ENCODE assay signal across 34 mouse cellular contexts in the genomic region with DNA sequence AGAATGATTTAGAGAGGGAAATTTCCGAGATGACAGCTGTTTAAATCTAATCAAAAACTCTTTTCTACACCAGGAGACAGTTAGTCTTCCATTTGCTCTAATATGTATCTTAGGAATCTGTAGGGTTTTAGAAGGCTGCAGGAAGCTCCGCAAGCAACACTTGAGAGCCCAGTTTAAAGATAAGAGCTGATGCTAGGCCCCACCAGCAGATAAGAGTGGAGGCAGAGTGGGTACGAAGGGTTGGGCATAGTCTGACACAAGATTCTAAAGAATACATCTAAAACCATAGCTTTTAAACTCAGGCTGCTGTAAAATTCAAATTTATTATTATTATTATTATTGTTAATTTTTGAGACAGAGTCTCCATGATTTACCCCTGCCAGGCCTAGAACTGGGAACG.
"Had no signal": no experiment of that assay in that cellular context is flagged by ENCODE, and none has a peak within 500 bp of the region (broad histone marks: within the 10 kb centered on the region; RNA-seq: fewer than 3 reads in every experiment).

No protein-coding gene starts in this region.

- H3K36me3 ChIP-seq: heart, embryonic 10.5 days; heart, embryonic 12.5 days; heart, embryonic 13.5 days; heart, embryonic 15.5 days; hindbrain, embryonic 10.5 days; hindbrain, embryonic 12.5 days; hindbrain, embryonic 13.5 days; hindbrain, embryonic 15.5 days; kidney, embryonic 15.5 days had no signal

- ATAC-seq: hindbrain, embryonic 16.5 days; hindbrain, postnatal 0 days; inflammation-experienced regulatory T-cells, adult 6 months; intestine, postnatal 0 days had no signal

- H3K27me3 ChIP-seq: heart, embryonic 15.5 days; hindbrain, embryonic 12.5 days; hindbrain, embryonic 15.5 days; kidney, embryonic 15.5 days had no signal

- H3K4me1 ChIP-seq: hindbrain, embryonic 15.5 days had no signal

- H3K9ac ChIP-seq: heart, embryonic 12.5 days; heart, embryonic 13.5 days; heart, embryonic 15.5 days; hindbrain, embryonic 12.5 days; hindbrain, embryonic 13.5 days; hindbrain, embryonic 14.5 days; hindbrain, embryonic 15.5 days; kidney, embryonic 15.5 days had no signal

- H3K4me2 ChIP-seq: heart, embryonic 11.5 days; heart, embryonic 12.5 days; heart, embryonic 13.5 days; heart, embryonic 15.5 days; hindbrain, embryonic 12.5 days; hindbrain, embryonic 13.5 days; hindbrain, embryonic 14.5 days; hindbrain, embryonic 15.5 days; kidney, embryonic 15.5 days had no signal

- DNase-seq: heart, postnatal 10 days; heart, postnatal 14 days; heart, postnatal 36 days; heart, postnatal 4 days; kidney, adult 11 months; kidney, adult 18-20 months; kidney, adult 2 months; kidney, adult 8-10 months; kidney, adult 9 months; kidney, postnatal 10 days; kidney, postnatal 14 days; kidney, postnatal 25 days; kidney, postnatal 36 days; kidney, postnatal 4 days; layer of hippocampus, adult 9-11 months; layer of hippocampus, postnatal 36 days had no signal

- H3K27ac ChIP-seq: heart, embryonic 10.5 days; heart, embryonic 13.5 days; heart, embryonic 15.5 days; hindbrain, embryonic 10.5 days; hindbrain, embryonic 12.5 days; hindbrain, embryonic 13.5 days; hindbrain, embryonic 14.5 days; hindbrain, embryonic 15.5 days; hindbrain, postnatal 0 days; kidney, embryonic 15.5 days; kidney, postnatal 0 days; layer of hippocampus, adult 2 months; left cerebral cortex, adult 2 months had no signal

- H3K9me3 ChIP-seq: heart, embryonic 10.5 days; heart, embryonic 12.5 days; heart, embryonic 13.5 days; heart, embryonic 15.5 days; hindbrain, embryonic 10.5 days; hindbrain, embryonic 12.5 days; hindbrain, embryonic 13.5 days; hindbrain, embryonic 15.5 days; kidney, embryonic 15.5 days had no signal

- H3K4me3 ChIP-seq: heart, embryonic 10.5 days; heart, embryonic 12.5 days; heart, embryonic 13.5 days; heart, embryonic 15.5 days; hindbrain, embryonic 10.5 days; hindbrain, embryonic 12.5 days; hindbrain, embryonic 13.5 days; hindbrain, embryonic 15.5 days; kidney, embryonic 15.5 days; layer of hippocampus, adult 2 months; left cerebral cortex, adult 2 months had no signal
